Mouse (Mus musculus) inflammation-experienced regulatory T-cells, adult 16 weeks (primary cell): ENCODE data around the gene Tmem248. TPM values are rescaled to one million over a fixed set of nuclear protein-coding genes. Genes with fewer than 3 reads are reported as not detected.

ENCODE experiments used
- polyA plus RNA-seq: library from polyadenylated mRNA; unstranded; fragments of 100-300 nt; shearing (Covaris generic); gene quantifications from one replicate; pipeline ENCODE4 v1.2.1, GENCODE M21; 2017

Tmem248 gene
- 9.0 TPM for polyA plus RNA-seq

GRCm38 (mm10) chr5:130216781-130217180 is at the start of gene Tmem248:
Tmem248 (plus strand) TSS chr5:130217081.

GRCm38 (mm10) chr5:130171423-130171954 is 45.4 kb upstream of the Tmem248 start, which contains the start of gene Rabgef1:
Rabgef1 (plus strand) TSS chr5:130171798.

GRCm38 (mm10) chr5:130255017-130255720 is 38.3 kb downstream of the Tmem248 start, which contains the start of the genes Sbds and Tyw1:
Sbds (minus strand) TSS chr5:130255530.
Tyw1 (plus strand) TSS chr5:130255619.

Other genes with a start within 250 kb of the Tmem248 start
- gene Gusb, start 214.0 kb upstream of the Tmem248 start, polyA plus RNA-seq: 63.8 TPM
- 98.1 TPM for gene Asl, start 187.8 kb upstream of the Tmem248 start, polyA plus RNA-seq
- 53.4 TPM for gene Crcp, start 187.8 kb upstream of the Tmem248 start, polyA plus RNA-seq
- gene Tpst1, start 143.8 kb upstream of the Tmem248 start, polyA plus RNA-seq: 2.4 TPM
- 6.8 TPM for gene Kctd7, start 72.2 kb upstream of the Tmem248 start, polyA plus RNA-seq
- gene Rabgef1, start 45.3 kb upstream of the Tmem248 start, polyA plus RNA-seq: 47.3 TPM
- gene Sbds, start 38.4 kb downstream of the Tmem248 start, polyA plus RNA-seq: 115 TPM
- 47.1 TPM for gene Tyw1, start 38.5 kb downstream of the Tmem248 start, polyA plus RNA-seq
- not detected for gene Caln1, start 152.4 kb downstream of the Tmem248 start, polyA plus RNA-seq
- not detected for gene A330070K13Rik, start 167.6 kb downstream of the Tmem248 start, polyA plus RNA-seq